Mouse (Mus musculus) 3T3-L1 (cell line): ENCODE measurements around the gene Uqcrh.

Experiments
- DNase-seq: peaks from one replicate; pipeline ENCODE4 v3.0.0-alpha.2; 2015; ENCODE audit warnings: low read depth, low spot score

Uqcrh gene

DNA sequence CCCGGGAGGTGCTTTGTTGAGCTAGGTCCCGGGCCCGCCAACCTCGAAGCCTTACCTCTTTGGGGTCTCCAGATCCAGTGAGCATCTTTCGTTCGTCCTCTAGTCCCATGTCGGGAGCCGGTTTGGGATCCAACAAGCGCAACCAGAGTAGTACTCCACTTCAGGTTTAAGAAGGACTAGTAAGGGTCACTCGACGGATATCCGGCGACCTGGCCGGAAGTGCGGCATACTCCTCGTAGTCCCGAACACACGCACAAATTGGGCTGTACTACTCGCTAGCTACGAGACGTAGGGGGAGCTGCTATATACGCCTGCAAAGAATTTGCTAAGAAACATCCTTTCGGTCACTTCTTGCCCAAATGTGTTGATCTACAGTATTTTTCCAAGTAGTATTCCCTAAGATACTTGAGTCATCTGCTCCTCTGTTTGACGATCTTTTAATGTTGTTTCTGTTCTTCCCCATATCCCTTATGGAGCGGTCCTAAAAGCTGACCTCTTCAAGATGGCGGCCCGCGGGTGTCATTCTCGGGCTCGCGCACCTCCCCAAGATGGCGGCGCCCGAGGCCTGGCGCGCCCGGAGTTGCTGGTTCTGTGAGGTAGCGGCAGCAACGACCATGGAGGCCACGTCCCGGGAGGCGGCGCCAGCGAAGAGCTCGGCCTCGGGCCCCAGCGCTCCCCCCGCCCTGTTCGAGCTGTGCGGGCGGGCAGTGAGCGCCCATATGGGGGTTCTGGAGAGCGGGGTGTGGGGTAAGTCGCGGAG, at the start of gene Uqcrh, which contains the start of gene Lrrc41:
TSS of gene Uqcrh (minus strand) at position 211 of the 760 bp plus-strand sequence.
TSS of gene Lrrc41 (plus strand) at position 409 of the 760 bp plus-strand sequence.
- DNase-seq = peak; percentile 96

DNA sequence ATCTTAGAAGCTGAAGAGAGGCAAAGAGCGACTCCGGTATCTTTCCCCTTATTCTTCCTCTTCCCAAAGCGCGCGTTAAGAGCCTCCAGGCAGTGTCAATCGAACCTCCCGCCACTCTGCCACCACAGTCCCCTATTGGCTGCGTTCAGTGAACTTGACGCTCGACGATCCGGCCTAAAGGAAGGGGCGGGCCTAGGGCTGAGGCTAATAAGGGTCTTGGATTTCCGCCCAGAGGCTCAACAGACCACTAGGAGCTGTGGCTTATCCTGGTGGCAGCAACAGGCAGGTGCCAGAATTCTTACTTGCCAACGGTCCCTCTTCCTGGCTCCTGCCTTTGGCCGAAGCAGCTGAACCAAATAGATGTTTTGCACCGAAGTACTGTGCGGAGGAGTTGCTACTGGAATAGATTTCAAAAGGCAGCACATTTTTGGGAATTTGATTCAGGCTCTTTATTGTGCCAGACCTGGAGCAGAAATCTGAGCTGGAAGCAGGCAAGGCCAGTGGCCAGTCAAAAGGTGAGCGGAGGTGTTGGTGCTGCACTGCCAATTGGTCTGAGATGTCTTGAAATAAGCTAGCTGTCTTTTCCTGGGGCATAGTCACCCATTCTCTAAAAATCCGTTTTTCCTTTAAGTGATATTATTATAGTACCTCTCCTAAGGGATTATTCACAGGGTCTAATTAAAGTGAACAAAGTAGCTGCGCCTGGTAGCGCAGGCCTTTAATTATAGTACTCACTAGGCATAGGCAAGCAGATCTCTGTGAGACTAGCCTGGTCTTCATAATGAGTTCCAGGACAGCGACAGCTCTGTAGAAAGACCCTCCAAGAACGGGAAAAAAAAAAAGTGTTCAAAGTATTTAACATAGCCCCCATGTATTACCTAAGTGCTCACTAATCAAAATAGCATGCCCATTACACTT, 49.0 kb upstream of the Uqcrh start, which contains the start of the genes Rad54l and Pomgnt1:
TSS of gene Rad54l (minus strand) at position 89 of the 918 bp plus-strand sequence.
TSS of gene Pomgnt1 (plus strand) at position 239 of the 918 bp plus-strand sequence.
- DNase-seq = peak; percentile 97

DNA sequence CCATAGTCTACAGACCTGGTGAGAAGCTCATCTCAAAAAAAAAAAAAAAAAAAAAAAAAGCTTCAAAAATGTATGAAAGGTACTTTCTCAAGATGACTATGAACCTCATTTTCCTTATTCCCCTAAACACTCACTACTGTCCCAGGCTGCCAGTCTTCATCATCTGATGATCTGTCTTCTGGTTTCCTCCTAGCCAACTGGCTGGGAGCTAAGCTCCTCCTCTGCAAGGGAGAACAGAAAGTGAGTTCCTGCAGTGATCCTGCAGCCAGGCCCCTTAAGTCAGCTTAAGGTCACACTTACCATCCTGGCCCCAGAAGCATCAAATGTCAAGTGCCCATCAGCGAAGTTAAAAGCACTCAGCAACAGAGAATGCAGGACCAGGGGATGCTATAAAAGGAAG, 47.9 kb upstream of the Uqcrh start:
- DNase-seq = peak; percentile 61

DNA sequence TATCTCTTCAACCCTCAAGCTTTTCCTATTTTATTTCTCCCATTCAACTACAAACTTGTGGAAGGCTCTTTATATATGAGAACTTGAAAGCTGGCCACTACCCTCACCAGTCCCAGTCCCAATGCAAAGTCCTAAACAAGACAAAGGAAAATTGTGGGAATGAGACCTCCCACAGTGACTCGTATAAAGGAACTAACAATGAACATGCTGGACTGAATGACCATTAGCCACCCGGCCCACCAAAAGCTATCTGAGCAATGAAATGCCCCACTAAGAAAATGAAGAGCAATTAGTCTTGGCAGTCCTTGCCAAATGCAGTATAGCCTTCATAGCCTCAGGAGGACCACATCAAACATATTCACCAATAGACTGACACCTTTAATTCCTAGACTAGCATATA, 36.6 kb upstream of the Uqcrh start:
- DNase-seq = no peak

DNA sequence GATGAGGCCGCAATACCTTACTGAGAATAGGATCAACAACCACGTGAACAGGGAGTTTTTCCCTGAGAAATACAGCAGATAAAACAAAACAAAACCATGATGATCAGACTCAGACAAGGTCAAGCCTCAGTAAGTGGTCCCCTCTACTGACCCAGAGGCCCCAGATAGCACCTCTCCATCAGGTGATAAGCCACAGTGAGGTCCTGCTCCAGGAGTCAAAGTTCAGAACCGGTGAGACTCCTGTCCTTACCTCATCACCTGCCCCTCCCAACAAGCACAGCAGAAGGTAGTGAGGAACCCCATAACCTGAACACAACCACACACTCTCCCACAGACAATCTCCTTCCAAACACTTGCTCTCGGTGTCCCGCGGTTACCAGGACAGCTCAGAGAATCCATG, 35.8 kb upstream of the Uqcrh start:
- no peak for DNase-seq

DNA sequence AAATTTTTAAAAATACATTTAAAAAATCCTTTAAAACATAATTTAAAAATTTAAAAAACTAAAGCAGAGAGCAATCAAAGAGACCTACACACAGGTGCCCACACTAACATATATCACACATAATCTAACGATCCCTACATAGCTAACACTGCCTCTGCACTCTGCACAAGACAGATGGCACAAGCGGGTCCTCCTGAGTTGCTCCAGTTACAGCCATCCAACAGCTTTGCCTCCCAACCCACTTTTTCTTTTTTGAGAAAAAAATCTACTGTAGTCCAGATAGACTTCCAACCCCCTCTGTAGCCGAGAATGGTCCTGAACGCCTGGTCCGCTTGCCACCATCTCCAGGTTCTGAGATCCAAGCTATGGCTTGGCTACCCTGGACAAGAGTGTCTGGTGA, 30.4 kb upstream of the Uqcrh start:
- no peak for DNase-seq

DNA sequence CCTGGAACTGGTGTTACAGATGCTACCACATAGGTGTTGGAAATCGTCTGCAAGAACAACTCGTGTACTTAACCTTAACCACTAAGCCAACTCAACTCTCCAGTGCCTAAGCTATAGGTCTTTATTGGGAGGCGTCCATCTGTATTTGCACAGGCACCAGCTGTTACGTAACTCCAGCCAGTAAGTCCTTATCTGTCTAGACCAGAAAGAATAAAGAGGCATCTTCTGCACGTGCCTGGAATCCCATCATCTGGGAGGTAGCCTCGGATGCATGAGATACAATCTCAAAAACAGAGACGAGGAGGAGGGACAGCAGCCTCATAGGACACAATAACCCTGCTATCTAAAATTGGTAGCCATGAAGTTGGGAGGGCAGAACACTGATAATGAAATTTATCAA, 26.1 kb upstream of the Uqcrh start:
- DNase-seq = no peak

DNA sequence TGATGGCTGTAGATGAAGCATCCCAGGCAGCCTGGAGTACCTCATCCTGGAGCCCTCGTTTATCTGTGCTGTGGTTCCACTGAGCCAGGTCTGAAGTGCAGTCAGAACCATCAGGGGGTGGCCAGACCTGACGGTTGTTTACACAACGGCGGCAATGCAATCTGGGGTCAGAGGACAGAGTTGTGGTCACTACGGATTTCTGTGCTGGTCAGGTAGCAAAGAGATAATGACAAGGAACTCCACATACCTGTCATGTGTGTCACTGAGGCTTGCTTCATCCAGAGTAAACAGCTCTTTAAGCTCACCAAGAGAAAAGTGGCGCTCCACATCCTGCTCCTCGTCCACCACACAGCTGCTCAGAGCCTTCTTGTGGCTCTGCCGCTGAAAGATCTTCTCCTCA, 22.3 kb upstream of the Uqcrh start:
- DNase-seq = peak; percentile 21

DNA sequence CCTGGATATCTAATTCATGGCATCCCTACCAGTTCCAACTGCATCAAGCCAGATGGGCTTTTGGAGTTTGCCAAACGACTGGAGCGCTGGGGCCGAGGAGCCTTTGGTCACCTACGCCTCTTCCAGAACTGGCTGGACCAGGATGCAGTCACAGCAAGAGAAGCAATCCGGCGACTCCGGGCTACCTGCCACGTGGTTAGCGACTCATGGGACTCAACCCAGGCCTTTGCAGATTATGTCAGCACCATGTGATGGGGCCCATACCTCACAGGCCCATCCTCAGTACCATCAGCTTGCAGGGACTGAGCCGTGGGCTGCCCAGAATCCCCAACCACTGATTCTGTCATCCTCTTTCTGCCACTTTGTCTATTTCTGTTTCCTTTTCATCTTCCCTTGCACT, 21.4 kb upstream of the Uqcrh start:
- peak; percentile 88 for DNase-seq

DNA sequence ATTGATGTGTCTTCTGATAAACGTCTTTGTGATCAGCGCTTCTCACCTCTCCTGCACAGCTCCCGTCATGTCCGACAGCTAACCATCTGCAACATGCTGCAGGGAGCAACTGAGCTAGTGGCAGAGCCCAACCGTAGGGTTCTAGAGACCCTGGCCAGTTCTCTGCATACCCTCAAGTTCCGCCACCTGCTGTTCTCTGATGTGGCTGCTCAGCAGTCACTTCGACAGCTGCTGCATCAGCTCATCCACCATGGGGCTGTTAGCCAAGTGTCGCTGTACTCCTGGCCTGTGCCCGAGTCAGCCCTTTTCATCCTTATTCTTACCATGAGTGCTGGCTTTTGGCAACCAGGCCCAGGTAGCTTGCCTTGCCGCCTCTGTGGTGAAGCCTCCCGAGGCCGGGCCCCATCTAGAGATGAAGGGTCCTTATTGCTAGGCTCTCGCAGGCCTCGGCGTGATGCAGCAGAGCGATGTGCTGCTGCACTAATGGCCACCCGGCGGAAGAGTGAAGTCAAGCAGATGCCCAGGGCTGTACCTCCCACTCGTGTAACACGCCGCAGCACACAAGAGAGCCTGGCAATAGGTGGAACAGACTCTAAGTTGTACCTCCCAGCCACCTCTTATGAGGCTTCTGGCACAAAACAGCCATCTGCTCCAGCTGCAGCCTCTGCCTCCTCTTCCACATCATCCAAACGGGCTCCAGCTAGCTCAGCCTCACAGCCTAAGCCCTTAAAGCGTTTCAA, 13.8 kb upstream of the Uqcrh start:
- DNase-seq = no peak

DNA sequence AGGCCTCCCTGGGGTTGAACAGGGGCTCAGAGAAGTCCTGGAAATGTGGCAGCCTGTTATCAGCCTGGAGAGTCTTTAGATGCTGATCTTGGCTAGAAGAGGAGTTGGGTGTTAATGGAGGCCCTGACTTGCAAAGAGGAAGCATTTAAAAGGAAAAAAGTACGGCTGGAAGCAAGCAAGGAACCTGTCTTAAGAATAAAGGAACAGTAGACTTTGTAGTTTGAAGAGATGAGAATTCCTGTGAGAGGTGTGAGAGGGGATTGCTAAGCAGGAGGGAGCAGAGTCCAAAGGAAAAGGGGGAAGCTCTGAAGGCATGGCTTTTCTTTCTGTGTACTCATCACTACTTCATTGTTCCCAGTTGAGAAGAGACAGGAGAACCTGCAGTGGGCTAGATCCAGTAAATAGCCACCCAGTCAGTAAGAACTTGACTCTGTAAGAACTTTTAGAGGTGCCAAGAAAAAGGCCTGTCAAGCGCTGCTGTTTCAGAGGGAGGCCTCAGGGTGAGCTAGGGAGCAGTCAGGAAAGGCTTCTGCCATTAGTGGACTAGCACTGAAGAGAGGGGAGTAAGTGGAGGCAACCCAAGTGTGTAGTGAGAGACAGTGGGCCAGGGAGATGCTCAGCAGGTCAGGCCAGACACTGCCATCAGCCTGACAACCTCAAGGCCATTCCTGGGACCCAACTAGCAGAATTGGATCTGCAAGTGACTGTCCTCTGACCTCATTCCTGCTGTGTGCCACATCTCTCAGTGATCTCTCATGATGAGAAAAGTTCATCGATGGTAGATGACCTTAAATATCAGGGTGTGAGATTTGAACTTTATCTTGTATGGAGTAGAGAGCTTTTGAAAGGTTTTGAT, 2.6 kb upstream of the Uqcrh start:
- peak; percentile 62 for DNase-seq

DNA sequence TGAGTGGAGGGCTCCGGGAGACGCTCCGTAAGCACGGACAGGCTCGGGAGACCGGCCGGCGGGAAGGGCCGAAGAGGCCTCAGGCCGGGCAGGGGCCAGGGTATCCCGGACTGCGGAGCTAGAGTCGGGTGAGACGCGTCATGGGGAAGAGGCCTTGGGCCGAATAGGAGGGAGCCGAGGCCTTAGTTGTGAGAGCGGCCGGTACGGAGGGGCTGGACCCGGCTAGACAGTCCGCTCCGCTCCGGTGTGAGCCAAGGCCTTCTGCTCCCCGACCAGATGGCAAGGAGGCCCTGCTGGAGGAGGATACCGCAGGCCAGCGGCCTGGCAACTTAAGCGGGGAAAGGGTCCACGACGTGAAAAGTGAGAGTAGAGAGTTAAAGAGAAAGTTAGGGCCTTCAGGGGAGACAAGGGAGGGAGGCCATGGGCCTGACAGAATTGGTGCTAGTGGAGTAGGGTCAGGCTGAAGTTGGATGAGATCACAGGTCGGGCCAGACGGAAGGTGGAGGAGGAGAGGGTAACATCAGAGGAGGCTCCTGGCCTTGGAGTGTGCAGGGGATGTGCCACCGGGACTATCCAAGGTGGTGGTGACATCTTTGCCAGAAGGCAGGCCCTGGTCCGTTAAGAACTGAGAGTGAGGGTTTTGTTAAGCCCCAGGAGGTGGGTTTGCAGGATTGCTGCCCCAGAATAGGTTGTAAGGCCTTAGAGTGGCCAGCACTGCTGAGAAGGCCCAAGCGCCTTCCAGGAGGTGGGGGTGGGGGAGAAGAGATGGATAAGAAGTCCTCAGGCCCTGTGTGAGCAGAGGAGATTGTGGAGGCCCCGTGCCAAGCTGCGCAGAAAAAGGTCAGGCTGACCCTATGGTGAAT, 1.7 kb upstream of the Uqcrh start:
- peak; percentile 58 for DNase-seq

DNA sequence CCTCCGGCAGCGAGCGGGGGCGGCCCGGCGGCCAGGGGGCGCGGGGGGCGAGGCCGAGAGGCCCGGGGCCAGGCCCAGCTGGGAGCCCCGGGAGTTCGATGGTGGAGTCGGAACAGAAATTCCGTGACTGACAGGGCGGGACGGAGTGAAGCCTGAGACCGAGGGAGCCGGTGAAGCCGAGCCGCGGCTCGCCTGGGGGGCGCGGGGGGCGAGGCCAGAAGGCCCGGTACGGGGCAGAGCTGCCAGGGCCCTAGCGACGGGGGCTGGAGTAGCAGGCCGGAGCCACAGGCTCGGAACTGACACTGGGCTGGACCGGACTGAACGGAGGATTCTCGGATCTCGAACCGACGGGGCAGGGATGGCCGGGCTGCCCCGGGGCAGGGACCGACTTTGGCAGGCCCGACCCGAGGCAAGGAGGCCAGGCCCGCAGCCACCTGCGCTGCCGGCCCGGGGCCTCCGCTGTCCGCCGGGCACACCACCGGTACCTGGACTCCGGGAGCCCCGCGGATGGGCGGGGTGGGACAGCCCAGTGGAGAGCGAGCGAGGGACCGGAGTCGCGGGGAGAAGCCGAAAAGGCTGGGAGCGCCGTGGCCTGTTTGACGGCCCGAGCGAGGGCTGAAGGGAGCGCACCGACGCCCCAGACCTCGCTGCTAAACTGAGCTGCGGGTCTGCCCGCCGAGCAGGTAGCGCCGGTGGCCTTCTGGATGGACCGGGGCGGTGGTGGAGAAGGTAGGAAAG, 929 bp upstream of the Uqcrh start:
- peak; percentile 64 for DNase-seq

DNA sequence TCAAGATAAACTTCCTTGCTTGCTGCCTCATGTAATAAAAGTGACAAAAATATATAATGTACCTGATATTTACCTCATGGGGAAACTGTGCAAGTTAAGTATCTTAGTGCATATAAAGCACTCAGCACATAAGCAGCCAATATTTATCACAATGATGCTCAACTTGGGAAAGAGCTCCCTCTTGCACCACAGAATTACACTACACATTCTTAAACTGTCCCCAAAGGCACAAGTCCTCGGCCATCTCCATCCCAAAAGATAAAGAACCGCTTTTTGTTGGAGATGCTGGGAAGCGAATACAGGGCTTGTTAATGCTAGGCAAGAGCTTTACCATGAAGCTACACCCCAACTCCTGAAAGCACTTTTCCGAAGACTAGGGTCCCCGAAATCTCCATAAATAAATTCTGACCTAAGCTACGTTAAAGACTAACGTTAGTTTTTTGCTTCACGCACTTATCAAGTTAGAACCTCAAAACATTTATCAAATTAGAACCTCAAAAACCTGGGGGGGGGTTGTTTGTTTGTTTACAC, 661 bp downstream of the Uqcrh start:
- DNase-seq = peak; percentile 71

DNA sequence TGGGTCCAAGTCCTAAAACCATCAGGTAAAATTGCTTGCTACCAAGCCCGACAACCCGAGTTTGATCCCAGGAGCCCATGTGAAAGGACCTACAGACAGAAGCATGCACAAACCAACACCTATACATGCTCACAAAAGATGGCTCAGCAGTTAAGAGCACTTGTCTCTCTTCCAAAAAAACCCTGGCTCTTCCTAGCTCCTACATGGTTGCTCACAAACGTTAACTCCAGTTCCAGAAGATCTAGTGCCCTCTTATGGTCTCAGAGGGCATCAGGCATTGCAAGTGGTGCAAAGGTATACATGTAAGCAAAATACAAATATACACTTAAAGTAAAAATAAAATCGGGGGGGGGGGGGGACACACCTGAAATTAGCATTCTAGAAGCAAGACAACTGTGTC, 1.7 kb downstream of the Uqcrh start:
- peak; percentile 75 for DNase-seq

DNA sequence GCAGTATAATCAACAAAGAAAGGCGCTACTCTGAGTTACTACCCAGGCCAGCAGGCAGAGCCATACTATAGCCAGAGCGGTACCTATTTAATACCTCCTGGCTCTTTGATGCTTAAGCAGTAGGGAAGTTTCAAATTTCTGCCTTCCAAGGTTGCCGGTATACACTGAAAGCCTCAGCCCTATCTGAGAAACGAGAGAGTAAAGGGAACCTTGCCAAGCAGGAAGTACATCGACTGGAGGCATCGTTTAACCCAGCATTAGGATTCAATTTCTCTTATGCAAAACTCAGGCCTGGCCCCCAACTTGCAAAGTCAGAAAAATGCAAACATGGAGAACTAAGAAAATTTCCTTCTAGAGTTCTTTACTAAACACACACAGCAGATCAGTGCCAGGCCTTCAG, 4.8 kb downstream of the Uqcrh start:
- DNase-seq = no peak

DNA sequence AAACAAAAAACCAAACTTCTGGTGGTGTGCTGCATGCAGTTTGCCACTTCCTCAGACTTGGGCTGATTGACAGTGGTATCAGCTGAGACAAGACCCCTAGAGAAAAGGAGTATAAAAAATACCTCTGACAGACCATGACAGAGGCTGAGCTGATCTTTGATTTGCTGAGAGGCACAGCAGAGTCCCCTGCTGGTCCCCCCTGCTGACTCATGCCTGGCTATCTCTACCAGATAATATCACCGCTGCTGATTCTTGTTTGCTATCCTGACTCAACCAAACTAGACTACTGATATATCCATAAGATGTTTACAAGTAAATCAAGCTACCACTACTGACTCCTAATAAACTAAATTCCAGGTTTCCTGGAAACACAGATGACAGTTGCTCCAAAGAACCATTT, 11.0 kb downstream of the Uqcrh start:
- no peak for DNase-seq

DNA sequence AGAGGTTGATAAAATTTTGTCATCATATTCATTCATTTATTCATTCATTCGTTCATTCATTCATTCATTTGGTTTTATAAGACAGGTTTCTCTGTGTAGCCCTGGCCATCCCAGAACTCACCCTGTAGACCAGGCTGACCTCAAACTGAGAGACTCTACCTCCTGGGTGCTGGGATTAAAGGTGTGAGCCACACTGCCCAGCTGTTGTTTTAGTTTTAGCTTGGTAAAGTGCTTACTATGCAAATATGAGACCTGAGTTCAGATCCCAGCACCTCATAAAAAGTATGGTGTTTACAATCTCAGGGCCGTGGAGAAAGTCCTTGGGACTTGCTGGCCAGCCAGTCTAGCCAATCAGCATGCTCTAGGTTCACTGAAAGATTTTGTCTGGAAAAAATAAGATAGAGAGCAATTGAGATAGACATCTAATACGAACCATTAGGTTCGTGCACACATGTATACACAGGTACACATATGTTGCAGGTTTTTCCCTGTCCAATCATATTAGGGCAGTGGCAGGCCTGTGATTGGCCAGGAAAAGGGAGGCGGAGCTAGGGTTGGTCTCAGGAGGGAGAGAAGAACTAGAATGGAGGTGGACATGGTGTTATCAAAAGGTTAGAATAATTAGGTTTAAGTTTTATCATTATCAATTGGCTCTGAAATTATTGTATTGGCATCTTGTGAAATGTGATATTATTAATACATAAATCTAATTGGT, 15.7 kb downstream of the Uqcrh start:
- DNase-seq = no peak
